Mouse (Mus musculus): ENCODE data around the gene Havcr2. TPM values are rescaled to one million over a fixed set of nuclear protein-coding genes. Genes with fewer than 3 reads are reported as not detected.
"Not testable (repeated sequence)": the region's sequence is repeated elsewhere in the genome, so short reads cannot be mapped to it uniquely, and the experiment has no call there.

Havcr2 gene
- polyA plus RNA-seq (2015; fragmentation: Nextera tagmentation; extraction: Ambion mirVana) = 0.17 TPM in 1 of 2 replicates, not detected in the other

DNA sequence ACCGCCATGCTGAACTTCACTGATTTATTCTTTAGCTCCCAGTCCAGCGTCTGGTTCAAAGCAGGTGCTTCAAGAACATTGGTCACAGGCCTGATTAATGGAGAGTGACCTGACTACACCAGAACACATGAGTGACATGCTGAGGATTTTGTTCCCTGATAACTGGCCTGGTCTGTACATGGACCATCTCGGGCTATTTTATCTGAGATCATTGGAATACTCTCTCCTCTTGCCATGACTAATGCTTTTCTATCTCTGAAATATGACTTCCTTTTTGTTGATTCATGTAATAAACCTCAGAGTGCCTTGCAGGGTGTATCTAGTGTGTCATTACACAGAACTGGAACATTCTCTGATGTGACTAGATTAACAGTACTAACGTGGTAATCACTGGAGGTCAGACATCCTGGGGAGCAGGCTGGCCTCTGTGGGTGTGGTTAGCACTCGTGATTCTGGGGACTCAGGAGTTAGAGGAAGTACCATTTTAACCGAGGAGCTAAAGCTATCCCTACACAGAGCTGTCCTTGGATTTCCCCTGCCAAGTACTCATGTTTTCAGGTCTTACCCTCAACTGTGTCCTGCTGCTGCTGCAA is at the start of gene Havcr2:
Havcr2 (plus strand) TSS at position 483 of the 593 bp plus-strand sequence.
- no peaks in the 10 kb centered on the region for H3K36me3 ChIP-seq
- H3K4me2 ChIP-seq (replicated peaks) = no peak within 1 kb of the TSS
- H3K27ac ChIP-seq = no peak within 1 kb of the TSS
- H3K4me1 ChIP-seq = 0 out of 2 replicates have a peak, but pooled peaks cover 2% of the 10 kb centered on the region
- no peak within 1 kb of the TSS for H3K9ac ChIP-seq
- no peak within 1 kb of the TSS for H3K4me3 ChIP-seq
- ATAC-seq (ENCODE audit: low FRiP score, low read depth) = no peak
- 79% methylated on average over 6 of the region's 6 CpGs for WGBS
- no peaks in the 10 kb centered on the region for H3K9me3 ChIP-seq
- no peaks in the 10 kb centered on the region for H3K27me3 ChIP-seq

- 61% methylated on average over 16 of the region's 16 CpGs for WGBS
Observed at GRCm38 (mm10) chr11:46404986-46405385, 49.7 kb upstream of the Havcr2 start.

GRCm38 (mm10) chr11:46406721-46407120 is 48.0 kb upstream of the Havcr2 start:
- Histone ChIP-seq H3K4me3 (no peak overlapping the region), H3K4me1 (0 out of 2 replicates have a peak, but pooled peaks cover 3% of the 10 kb centered on the region), H3K27ac (no peak overlapping the region), H3K36me3 (no peaks in the 10 kb centered on the region), H3K9ac (no peak overlapping the region), H3K27me3 (peaks cover 3% of the 10 kb centered on the region; the same call in 1 of the 2 replicates), H3K4me2 (replicated peaks) (no peak overlapping the region), H3K9me3 (no peaks in the 10 kb centered on the region)
- 42% methylated on average over 10 of the region's 10 CpGs for WGBS
- ATAC-seq (ENCODE audit: low FRiP score, low read depth) = no peak

More at GRCm38 (mm10) chr11:46404986-46405385, 49.7 kb upstream of the Havcr2 start:
- no peak overlapping the region for H3K4me2 ChIP-seq (replicated peaks)
- H3K36me3 ChIP-seq = no peaks in the 10 kb centered on the region
- H3K9me3 ChIP-seq = no peaks in the 10 kb centered on the region
- H3K9ac ChIP-seq = no peak overlapping the region
- no peak for ATAC-seq (ENCODE audit: low FRiP score, low read depth)
- H3K4me1 ChIP-seq = 0 out of 2 replicates have a peak, but pooled peaks cover 1% of the 10 kb centered on the region
- peaks cover 6% of the 10 kb centered on the region; the same call in 1 of the 2 replicates for H3K27me3 ChIP-seq
- no peak overlapping the region for H3K27ac ChIP-seq
- no peak overlapping the region for H3K4me3 ChIP-seq

DNA sequence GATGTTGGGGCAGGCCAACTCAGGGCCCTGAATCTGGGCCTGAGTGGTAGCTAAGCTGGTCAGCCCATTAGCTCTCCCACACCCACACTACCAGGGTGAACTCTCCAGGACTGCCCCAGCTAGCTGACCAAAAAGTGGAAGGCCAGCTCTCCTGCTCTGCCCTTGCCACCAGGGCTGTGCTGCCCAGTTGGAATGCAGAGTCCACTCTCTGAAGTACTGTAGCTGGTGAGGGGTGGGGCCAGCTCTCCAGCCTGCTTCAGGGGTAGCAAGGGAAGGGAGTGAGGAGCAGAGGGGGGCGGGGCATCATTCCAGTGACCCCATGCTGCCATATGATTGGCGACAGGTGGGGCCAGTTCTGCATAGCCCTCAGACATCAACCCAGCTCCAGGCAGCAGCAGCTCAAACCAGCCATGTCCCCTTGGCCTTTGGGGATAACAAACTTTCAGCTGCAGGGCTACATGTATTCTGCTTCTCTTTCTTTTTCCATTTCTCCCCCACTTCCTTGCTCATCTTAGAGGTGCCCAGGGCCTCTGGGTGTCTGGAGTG is 44.6 kb upstream of the Havcr2 start:
- H3K36me3 ChIP-seq = no peaks in the 10 kb centered on the region
- no peak overlapping the region for H3K9ac ChIP-seq
- 0 out of 2 replicates have a peak, but pooled peaks cover 3% of the 10 kb centered on the region for H3K4me1 ChIP-seq
- no peak overlapping the region for H3K4me3 ChIP-seq
- H3K27me3 ChIP-seq = peaks cover 3% of the 10 kb centered on the region; the same call in 1 of the 2 replicates
- ATAC-seq (ENCODE audit: low FRiP score, low read depth) = 0 out of 2 replicates have a peak, but pooled peaks have one; percentile 32
- no peaks in the 10 kb centered on the region for H3K9me3 ChIP-seq
- 52% methylated on average over 2 of the region's 2 CpGs for WGBS
- H3K27ac ChIP-seq = no peak overlapping the region
- no peak overlapping the region for H3K4me2 ChIP-seq (replicated peaks)

- peak; percentile 90 for ATAC-seq (ENCODE audit: low FRiP score, low read depth)
- H3K27ac ChIP-seq = no peak overlapping the region; the same call in 1 of the 2 replicates
Observed at GRCm38 (mm10) chr11:46418438-46418837, 36.3 kb upstream of the Havcr2 start.

GRCm38 (mm10) chr11:46418860-46419259 is 35.9 kb upstream of the Havcr2 start:
- no peaks in the 10 kb centered on the region for H3K36me3 ChIP-seq
- peak; percentile 72 for ATAC-seq (ENCODE audit: low FRiP score, low read depth)
- 40% methylated on average over 5 of the region's 5 CpGs for whole genome bisulfite sequencing
- no peak overlapping the region for H3K27ac ChIP-seq
- no peak overlapping the region for H3K4me3 ChIP-seq
- H3K4me2 ChIP-seq (replicated peaks) = no peak overlapping the region
- no peaks in the 10 kb centered on the region for H3K9me3 ChIP-seq
- H3K9ac ChIP-seq = no peak overlapping the region
- no peaks in the 10 kb centered on the region for H3K27me3 ChIP-seq
- H3K4me1 ChIP-seq = peaks cover 12% of the 10 kb centered on the region

More at GRCm38 (mm10) chr11:46418438-46418837, 36.3 kb upstream of the Havcr2 start:
- no peaks in the 10 kb centered on the region for H3K36me3 ChIP-seq
- no peaks in the 10 kb centered on the region for H3K9me3 ChIP-seq
- peaks cover 12% of the 10 kb centered on the region for H3K4me1 ChIP-seq
- no peaks in the 10 kb centered on the region for H3K27me3 ChIP-seq
- H3K4me3 ChIP-seq = no peak overlapping the region
- H3K4me2 ChIP-seq (replicated peaks) = no peak overlapping the region
- no peak overlapping the region for H3K9ac ChIP-seq
- WGBS = 10% methylated on average over 1 of the region's 1 CpGs

DNA sequence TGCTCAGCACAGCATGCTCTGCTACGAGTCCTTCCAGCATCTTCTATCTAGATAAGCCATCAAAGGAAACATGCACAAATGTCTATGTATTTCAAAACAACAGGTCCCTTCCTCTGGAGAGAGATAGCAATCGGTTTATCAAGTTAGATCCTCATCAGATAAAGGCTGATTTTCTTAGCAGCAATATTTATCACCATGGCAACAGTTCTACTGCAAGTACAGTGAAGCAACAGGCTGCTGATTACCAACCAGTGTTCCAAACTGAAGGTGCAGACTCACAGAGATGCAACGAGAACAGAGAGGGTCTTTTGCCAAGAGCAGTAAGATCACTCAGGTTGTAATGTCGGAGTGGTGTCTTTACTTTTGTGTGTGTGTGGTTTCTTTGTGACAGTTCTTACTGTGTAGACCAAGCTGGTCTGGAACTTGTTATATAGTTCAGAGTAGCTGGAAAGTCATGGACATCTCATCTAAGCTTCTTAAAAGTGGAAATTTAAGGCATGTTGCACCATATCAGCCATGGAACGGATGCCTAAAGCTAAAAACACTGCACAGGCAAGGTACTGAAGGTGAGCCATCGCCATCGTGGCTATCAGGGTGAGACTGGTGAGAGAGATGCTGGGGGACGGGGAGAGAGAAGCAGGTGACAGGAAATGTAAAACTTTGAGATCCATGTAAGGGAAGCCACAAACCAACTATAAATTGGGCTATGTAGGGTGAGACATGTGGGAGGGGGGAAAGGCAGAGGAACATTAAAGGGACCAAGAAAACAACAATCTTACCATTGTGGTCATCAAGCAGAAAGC is 33.4 kb upstream of the Havcr2 start:
- no peak for ATAC-seq (ENCODE audit: low FRiP score, low read depth)
- Histone ChIP-seq H3K36me3 (no peaks in the 10 kb centered on the region), H3K27me3 (no peaks in the 10 kb centered on the region), H3K4me1 (peaks cover 12% of the 10 kb centered on the region), H3K27ac (no peak overlapping the region), H3K4me2 (replicated peaks) (no peak overlapping the region), H3K4me3 (no peak overlapping the region), H3K9ac (no peak overlapping the region), H3K9me3 (no peaks in the 10 kb centered on the region)
- 73% methylated on average over 8 of the region's 8 CpGs for WGBS

DNA sequence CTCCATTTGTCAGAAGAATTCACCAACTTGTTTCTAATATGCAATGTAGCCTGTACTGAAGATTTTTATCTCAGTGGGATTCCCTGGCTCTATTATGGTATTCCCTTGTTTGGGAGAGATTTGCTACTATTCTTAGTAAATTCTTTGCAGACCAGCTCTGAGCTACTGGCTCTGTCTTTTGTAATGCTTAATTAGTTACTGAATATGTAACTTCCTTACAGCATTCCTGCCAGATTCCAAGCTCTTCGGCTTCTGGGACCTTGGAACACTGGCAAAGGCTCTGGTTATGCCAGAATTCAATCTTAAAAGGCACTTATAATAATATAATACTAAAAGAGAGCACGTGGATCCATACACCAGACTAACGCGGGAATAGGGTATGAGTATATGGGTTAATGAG is 26.6 kb upstream of the Havcr2 start:
- H3K4me1 ChIP-seq; H3K4me3 ChIP-seq; H3K9ac ChIP-seq; H3K36me3 ChIP-seq; H3K27ac ChIP-seq; H3K4me2 ChIP-seq (replicated peaks); H3K27me3 ChIP-seq; H3K9me3 ChIP-seq; ATAC-seq (ENCODE audit: low FRiP score, low read depth): not testable (repeated sequence)
- WGBS = 49% methylated on average over 4 of the region's 4 CpGs

DNA sequence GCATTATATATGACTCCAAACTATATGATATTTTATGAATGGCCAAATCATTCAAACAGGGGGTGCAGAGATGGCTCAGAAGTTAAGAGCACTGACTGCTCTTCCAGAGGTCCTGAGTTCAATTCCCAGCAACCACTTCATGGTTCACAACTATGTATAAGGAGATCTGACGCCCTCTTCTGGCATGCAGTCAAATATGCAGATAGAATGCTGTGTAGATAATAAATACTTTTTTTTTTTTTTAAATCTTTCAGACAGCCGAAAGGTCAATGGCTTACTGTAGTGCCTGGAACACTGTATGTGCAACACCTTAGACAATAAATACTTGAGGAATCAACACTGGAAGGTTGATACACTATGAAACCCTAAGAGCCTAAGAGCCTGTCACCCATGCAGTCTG is 24.6 kb upstream of the Havcr2 start:
- Histone ChIP-seq H3K4me3 (no peak overlapping the region), H3K27ac (no peak overlapping the region), H3K27me3 (no peaks in the 10 kb centered on the region), H3K9me3 (no peaks in the 10 kb centered on the region), H3K36me3 (no peaks in the 10 kb centered on the region), H3K4me2 (replicated peaks) (no peak overlapping the region), H3K4me1 (no peaks in the 10 kb centered on the region), H3K9ac (no peak overlapping the region)
- WGBS = 90% methylated on average over 2 of the region's 2 CpGs
- no peak for ATAC-seq (ENCODE audit: low FRiP score, low read depth)

DNA sequence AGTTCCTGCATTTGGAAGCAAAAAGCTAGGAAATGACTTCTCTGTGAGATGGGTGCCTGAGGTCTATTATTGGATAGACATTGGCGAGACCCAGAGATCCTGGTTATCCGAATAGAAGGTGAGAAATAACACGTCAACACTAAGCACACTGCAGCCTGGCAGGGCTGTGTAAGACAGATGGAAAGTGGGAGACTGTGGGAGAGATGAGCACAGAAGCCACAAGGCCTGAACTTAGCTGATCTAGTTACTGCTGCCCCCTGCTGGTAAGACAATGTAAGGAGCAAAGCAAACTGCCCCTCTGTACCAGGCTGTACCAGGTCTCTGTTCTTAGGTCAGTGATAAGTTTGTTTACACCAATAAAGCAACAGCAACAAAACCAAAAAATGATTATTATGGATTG is 23.6 kb upstream of the Havcr2 start:
- Histone ChIP-seq H3K9me3 (no peaks in the 10 kb centered on the region), H3K27ac (no peak overlapping the region), H3K27me3 (no peaks in the 10 kb centered on the region), H3K4me1 (peaks cover 3% of the 10 kb centered on the region; the same call in 1 of the 2 replicates), H3K4me2 (replicated peaks) (no peak overlapping the region), H3K9ac (no peak overlapping the region), H3K36me3 (no peaks in the 10 kb centered on the region), H3K4me3 (no peak overlapping the region)
- peak; percentile 83 for ATAC-seq (ENCODE audit: low FRiP score, low read depth)
- 8% methylated on average over 3 of the region's 3 CpGs for WGBS

DNA sequence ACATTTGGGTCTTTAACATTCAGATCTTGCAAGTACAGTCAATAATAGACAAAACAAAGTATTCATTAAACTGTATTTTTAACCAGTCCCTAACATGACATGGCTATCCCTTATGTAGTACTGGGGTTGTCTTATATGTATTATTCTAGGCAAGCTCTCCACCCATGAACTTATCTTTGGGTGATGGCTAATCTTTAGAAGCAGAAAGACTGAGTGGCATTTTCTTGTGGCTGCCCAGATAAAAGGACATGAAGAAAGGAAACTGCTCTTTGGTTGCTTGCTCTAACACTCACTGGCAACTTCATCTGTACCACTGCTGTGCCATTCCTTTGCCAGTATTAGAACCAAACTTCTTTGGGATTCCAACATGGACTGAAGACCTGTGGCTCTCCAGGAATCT is 19.4 kb upstream of the Havcr2 start:
- Histone ChIP-seq H3K27me3 (no peaks in the 10 kb centered on the region), H3K9me3 (no peaks in the 10 kb centered on the region), H3K36me3 (peaks cover 11% of the 10 kb centered on the region), H3K4me1 (peaks cover 9% of the 10 kb centered on the region), H3K4me3 (no peak overlapping the region), H3K9ac (no peak overlapping the region), H3K4me2 (replicated peaks) (no peak overlapping the region), H3K27ac (no peak overlapping the region)
- no peak for ATAC-seq (ENCODE audit: low FRiP score, low read depth)

All from limb, embryonic 13.5 days (tissue).